Mouse (Mus musculus): Measurements from ENCODE around the gene Fmc1.

DNA sequence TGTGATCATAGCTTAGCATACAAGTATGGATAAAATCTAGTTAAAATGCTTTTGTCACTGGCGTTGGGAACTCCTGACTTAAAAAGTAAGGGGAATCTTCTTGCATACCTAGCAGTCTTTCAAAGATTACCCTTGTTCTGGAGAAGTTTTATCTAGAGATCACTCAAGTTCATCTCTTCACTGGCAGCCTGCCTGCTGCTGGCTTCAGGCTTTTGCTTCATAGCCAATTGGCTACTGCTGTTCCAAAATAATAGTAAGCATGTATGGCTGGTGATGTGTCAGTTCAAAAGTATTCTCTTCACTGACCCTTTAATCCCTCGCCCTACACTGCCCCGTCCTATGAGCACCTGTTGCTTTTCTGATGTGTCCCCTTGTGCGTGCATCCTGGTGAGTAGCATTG, 18.1 kb upstream of the Fmc1 start:
- TF ChIP-seq POLR2A (IDR thresholded peaks at IDR 0.05; ENCODE audit: low read depth, low read length) (no peak), CTCF (IDR thresholded peaks at IDR 0.05; ENCODE audit: extremely low read depth, insufficient read length, insufficient replicate concordance, low read depth, low read length) (no peak)
